Mouse (Mus musculus) frontal cortex, postnatal 36 days (tissue): ENCODE results near the gene Pax3.

Experiments used
- DNase-seq, 2 experiments: peaks; one replicate each; pipeline ENCODE4 v3.0.0; 2022; ENCODE audit warnings: low spot score in 2 of 2

Gene Pax3

DNA sequence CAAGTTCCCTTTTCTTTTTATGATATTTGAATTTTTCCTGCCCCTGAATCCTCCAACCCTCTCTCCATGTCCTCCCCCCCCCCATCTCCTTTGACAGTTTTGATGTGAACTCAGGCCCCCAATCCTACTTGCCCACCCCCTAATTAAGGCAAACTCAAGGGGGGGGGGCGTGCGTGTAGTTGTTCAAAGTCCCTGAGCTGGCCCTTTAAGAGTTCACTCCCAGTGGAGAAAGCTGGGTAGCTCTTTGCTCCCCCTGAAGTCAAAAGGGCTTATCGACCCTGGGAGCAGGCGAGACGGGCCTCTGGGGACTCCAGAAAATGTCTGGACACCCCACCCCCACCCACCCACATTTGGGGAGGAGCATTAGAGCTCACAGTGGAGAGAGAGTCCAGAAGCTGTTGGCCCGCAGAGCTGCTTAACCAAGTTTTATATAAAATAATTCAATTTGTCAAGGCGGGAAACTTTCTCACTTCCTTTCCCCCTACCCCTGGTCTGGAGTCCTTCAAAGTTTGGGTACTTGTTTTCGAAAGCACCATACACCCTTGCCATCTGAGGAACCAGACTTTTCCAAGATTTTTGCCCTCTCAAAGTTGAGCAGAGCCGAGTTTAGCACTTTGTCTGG lies 1.5 kb upstream of the Pax3 start:
- no peak for DNase-seq

DNA sequence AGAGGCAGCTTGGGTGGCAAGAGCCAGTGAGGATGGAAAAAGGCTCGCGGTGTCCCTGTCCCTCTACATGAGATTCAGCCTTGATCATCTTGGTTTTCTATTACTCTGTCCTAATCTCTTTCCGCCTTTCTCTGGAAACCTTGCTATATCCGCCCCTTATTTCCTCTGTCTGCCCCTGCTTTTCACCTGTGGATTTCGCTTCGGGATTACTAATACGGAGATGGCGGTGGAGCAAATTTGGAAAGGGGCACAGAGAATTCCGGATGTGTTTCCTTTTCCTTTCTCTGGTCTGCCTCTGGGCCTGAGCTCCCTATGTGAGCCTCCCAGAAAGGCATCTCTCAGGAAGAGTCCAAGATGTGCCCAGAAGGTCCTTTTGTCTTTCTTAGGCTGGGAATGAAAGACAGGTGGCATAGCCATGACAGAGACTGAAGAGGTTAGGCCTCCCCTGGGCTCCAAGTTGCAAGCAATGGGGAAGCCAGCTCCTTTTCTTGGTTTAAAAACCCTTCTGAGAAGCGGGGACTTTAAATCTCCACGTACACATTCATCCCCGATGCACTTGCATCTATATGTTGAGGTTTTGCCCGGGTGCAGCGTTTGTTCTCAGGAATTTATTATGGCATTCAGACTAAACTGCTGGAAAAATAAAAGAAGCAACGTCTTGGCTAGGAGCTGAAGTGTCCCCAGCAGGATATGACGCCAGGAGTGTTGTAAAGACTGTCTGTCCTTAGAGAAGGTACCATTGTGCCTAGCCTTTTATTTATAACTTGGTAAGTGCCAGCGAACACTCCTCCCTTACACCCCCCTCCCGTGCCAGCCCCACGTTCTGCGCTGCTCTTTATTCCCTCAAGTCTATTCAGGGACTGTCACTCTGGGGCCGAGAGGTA lies 659 bp upstream of the Pax3 start:
- no peak for DNase-seq

DNA sequence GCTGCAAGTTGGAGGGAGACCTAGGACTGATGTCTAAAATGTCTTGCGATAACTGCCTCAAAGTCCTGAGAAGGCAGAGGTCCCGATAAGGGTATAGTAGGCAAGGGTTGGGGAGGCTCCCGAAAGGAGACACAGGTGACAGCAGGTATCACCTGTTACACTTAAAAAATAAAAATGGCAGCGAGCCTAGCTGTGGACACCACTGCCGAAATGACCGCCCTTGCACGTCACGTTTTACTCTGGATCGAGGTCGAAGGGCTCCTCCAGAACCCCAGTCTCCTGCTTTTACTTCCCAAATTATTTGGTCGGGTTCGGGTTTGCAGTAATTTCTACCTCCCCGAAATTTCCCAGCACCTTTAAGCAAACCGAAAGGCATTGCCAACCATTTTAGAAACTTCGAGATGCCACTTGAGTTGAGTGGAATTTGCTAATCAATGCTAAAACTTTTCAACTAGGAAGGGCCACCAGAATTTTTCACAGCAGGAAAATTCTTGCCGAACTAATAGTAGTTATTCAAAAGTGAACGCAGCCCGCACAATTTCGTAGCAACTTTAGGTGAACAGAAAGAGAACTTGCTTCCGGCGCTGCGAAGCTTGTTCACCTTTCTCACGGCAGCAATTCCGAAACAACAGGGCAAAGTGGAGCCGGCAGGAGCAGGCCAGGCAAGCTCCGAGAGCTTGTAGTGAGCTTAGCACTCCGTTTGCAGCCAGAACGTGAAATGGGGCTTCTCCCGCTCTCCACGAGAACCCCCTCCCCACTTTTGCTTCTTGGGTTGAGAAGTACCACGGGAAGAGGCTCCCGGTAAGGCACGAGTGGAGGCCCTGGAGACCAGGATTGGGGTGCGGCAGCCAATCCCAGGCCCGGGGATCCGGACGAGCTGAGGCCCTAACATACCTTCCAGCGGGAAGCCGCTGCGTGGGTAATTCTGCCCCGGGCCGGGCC lies 892 bp downstream of the Pax3 start:
- no peak for DNase-seq

DNA sequence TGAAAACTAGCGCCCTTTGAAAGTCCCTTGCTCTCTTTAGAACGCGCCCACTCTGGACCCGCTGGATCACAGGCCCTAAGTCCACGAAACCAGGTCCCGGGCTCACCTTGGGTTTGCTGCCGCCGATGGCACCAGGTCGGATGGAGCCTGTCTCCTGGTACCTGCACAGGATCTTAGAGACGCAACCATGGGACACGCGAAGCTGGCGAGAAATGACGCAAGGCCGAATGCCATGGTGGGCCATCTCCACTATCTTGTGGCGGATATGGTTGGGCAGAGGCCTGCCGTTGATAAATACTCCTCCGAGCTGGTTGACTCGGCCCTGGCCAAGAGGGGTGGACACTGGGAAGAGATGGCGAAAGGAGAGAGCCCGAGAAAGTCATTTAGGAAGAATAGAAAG lies 1.8 kb downstream of the Pax3 start:
- no peak for DNase-seq

DNA sequence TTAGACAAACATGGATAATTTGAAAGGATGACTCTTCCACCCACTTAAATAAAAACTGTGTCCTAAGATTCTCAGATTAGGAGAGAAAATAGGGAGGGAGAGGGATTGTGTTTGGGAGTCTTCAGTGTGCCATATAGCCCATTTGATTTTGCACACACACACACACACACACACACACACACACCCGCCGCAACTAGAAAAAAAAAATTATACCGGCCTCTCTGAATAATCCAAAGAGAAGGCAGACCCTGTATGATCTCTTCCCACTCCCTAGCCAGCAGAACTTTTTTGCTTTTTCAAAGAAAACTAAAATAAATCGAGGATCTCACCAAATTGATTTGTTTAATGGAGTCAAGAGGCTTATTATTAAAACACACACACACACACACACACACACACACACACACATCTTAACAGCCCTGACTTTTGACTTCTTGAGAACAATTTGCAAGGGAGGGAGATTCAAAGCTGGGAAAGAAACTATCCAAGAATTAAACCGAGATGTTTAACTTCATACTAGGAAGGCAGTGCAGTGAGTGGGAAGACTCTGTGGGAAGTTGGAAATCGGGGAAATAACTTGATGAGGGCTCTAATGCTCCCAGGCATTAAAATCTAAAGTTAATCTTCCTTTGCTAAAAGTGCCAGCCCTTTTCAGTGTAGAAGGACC lies 2.4 kb downstream of the Pax3 start:
- DNase-seq: no peak

DNA sequence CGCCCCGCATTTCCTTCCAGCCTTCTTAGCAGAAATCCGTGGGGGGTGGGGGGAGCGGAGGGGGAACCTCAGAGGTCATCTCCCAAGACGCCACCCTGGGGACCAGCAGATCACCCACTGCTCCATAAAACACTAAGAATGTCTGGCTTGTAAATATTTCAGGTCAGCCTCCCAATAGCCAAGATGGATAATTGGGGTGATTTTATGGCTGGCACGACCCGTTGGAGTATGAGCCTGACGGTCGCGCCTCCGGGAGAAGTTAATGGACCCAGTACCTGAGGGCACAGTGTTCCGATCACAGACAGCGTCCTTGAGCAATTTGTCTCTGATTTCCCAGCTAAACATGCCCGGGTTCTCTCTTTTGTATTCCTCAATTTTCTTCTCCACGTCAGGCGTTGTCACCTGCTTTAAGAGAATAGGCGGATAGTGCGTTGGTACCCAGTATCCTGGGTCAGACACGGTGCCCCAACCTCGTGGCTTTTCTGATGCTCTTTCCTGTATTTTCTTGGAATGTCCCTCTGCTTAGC lies 3.4 kb downstream of the Pax3 start:
- no peak for DNase-seq

DNA sequence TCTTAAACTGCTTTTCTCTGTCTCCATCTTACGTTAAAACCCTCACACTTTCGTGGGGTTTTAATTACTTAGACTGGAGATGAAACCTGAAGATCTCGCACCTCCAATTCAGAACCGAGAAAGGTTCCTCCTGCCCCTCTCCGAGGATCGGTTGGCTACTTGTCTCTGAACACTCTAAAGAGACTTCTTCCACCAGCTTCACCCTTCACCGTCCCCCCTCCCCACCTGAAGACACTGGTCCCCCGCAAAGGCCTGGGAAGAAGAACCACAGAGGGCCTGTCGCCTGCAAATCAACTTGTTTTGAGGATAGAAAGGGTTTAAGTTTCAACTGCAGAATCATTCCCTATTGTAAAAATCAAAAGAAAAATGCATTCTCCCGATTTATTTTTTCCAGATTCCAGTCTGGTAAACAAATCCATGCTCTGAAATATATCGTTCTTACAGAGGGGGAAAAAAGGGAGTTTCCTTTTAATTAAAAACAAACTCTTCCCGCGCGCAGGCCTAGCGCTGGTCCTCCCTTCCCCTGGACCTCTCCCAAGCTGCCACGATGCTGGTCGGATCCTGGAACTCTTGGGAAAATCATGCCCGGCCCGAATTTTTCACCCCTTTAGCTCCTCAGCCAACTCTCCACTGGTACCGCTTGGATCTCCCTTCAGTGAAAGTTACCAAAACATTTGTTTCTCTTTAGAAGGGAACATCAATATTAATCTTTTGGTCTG lies 4.0 kb downstream of the Pax3 start:
- no peak for DNase-seq

DNA sequence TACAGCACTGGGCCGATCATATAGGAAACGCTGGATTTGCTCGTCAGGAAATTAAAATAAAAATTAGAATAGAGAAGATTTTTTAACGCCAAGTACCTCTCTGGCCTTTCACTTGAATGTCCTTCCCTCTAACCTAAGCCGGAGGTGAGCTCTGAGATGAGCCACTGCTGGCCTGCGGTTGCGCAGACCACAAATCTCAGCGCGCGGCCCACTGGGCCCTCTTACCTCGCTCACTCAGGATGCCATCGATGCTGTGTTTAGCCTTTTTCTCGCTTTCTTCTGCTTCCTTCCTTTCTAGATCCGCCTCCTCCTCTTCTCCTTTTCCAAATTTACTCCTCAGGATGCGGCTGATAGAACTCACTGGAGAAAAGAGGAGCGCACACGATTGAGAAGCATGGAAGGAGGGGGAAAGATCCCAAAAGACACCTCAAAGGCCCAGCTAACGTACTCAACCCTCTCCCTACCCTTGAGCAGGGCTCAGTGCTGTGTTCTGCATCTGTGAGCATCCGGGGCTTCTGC lies 4.7 kb downstream of the Pax3 start:
- DNase-seq: no peak

DNA sequence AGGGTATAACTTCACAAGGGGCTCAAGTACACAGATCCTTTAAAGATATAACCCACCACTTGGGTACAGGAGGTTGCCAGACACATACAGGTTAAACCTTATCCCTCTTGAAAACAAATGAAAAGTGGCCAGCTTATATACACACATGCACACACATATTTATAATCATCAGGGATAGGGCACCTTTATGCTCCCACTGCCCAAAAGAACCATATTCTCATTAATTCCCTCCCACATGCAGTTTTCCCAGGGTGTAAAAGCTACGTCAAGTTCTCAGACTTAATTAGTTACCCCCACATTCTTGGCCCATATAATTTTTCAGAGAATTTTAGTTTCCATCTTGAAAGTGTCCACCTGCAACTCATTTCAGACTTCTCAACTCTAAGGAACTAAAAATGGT lies 5.2 kb downstream of the Pax3 start:
- no peak for DNase-seq

DNA sequence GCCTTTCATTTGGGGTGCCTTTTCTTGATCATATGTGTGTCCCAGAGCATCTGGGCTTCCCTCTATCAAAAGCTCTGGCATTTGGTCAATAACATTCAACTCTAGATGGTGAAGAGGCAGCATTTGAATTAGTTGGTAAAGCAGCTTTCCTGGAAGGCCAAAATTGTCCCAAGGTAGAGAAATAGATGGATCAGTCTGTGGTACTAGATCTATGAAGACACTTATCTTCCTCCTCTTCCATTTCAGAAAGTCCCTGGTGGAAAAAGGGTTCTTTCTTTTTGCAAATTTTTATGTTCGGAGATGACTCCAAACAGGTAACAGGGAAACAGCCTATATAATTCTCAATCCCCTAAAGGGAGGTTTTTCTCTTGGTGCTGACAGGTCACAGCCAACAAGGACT lies 5.6 kb downstream of the Pax3 start:
- DNase-seq: no peak

DNA sequence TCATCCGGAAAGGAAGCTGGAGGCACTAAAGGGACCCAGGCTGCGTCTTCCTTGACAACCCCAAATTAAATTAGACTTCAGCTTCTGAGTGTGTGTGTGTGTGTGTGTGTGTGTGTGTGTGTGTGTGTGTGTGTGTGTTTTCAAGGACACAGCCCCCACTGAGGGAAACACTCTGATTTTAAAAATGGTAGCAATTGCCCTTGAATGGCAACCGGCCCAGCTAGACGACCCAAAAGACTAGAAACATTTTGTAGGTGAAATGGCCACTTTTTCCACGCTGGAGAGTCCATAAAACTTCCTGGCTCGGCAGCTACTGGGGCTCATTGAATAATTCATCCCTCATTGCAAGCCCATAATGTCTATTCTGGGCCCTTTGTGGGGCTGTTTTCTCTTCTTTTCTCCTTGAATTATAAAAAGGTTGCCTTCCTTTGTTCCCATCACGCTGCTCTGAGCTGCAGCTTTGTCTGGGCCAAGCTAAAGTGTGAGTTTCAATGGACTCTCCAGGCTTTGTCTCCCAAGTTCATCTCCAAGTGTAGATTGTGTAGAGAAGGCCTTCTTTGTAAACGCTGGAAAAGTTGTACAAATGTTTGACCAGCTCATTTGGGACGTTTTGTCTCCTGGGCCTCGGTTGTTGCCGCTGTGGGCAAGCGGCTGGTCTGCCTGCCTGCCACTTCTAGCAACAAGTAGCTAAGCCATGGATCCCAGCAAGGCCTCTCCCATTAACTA lies 6.4 kb downstream of the Pax3 start:
- no peak for DNase-seq

DNA sequence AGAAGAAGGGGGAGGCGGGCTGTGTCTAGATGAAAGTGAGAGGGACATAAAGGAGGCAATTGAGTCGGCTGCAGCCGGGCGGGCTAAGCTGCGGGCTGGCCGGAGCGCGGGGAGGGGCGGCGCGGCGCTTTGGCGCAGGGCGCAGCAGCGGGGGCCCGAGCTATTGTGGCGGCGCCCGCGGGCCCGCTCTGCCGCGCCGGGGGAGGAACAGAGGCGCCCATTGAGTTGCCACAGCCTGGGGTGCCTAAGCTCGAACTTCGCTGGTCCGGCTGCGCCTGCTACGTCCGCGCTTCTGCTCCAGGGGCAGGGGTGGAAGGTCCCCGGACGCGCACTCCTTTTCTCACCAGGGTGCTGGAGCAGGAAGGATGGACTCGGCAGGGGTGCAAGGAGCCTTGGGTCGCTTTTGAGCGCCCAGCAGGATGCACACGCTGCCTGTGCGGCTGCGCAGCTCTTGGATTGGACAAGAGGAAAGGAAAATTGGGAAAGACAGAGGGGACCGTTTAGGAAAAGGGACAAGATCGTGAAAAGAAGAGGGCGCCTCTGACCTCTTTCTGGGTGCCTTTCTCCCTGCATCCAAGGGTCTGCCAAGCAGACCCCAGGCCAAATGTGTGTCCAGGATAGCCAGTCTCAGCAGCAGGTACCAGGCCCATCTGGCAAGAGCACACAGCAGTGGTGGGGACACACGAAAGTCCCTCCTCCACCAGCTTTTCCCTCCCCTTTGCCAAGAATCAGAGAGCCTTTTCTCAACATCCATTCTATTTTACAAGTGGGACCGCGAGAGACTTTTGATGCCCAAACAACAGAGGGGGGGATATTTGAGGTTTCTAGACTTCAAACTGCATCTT lies 7.2 kb downstream of the Pax3 start:
- DNase-seq: no peak

DNA sequence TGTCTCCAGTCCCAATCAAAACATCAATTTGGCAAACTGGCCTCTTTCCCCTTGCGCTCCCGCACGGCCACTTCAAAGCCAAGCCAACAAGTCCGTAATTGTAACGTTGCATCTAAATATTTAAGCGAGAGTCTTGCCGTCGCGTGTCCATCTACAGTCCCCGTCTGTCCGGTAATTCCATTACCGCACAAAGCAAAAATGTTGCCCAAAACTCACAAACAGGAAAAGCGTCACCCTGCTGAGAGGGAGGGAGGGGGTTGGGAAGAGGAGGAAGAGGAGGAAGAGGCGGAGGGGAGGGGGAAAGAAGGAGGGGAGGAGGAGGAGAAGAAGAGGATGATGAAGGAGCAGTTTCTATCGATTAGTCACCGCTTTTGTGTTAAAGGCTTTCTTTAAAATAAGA lies 7.9 kb downstream of the Pax3 start:
- DNase-seq: no peak

DNA sequence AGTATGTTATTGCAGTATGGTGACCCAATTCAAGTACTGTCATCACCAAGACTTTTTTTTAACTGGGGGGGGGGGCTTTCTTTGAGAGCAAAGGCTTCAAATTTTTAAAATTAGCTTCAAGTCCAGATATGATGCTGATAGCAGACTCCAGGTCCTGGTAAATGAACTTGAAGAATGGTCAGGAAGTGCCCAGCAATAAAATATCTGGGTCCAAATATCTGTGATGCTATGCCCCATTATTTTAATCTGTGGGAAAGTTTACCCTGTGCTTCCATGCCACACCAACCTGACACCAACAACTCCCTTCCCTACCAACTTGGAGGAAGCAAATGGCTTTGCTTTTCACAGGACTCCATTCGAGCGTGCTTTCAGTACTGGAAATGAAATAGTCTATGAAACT lies 8.6 kb downstream of the Pax3 start:
- DNase-seq: no peak

DNA sequence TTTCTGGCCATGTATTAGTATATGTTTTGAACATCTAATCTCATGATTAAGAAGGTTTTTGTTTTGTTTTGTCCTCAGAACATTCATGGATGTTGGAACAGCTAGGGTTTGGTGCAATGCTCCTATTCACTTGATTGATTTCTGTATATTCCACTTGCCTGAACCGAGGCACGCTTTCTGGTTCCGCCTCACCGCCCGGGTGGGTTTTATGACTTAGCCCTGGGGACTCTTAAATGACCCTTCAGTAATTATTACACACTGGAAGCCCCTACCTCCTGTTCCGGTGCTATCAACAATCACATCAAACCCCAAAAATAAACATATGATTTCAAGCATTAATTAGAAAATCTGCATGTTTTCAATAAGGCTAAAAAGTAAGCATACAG lies 9.2 kb downstream of the Pax3 start:
- no peak for DNase-seq

DNA sequence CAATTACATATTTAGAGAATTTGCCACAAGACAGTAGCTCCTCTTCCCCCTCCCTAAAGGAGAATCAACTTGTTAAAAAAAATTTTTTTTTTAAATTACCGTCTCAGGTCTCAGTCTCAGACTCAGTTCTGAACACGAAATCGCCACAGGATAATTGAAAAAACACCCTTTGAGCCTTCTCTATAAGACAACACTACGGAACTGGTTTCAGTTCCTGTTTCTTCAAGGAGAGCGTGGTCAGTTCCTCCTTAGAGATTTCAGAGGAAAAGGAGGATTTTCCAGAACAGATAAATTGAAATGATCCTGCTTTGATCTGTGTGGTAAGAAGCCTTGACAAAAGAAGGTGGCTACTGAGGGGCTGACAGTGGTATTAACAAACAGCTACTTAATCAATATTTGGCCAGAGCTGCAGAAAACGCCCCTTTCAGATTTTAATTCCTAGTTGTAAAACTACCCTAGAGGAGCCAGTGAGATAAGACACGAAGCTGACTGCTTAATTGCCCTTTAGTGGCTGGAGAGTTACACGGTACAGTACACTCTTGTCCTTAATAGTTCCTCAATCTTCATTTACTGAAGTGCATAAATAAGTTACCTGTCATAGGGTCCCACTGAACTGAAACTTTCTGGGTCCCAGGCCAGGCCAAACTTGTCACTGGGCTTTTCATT lies 9.7 kb downstream of the Pax3 start:
- DNase-seq: no peak

DNA sequence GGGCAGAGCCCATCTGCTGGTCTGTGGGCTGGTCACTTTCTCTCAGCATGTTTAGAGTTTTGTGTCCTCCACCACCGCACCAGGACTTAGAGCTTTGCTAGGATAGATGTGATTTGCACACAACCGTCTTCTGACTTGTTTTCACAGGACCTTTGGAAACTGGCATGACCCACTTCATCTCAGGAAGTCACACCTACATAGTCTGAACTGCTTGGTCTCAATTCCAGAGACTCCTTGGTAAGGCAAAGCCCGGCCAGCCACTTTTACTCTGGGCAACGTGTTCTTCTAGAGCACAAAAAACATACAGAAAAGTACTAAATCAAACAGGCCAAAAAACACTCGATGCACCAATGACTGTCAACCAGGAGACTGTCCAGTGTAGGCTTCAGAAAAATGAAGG lies 14.0 kb downstream of the Pax3 start:
- DNase-seq: no peak

DNA sequence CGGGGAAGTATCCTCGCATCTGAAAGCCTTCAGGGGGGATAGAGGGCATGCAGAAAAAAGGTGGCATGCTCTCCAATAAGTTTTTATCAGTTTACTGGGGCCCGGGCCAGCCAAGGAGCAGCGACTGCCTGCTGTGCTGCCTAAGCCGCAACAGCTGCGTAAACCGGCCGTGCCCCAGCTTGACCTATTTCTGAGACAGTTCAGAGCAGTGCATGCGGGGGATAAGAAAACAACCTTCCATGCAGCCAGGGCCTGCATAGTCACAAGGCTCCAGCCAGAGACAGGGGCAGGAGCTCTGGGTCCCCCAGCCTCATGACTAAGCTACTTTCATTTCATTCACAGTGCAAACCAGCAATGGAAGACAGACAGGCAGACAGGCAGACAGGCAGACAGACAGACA lies 15.1 kb downstream of the Pax3 start:
- DNase-seq: no peak

DNA sequence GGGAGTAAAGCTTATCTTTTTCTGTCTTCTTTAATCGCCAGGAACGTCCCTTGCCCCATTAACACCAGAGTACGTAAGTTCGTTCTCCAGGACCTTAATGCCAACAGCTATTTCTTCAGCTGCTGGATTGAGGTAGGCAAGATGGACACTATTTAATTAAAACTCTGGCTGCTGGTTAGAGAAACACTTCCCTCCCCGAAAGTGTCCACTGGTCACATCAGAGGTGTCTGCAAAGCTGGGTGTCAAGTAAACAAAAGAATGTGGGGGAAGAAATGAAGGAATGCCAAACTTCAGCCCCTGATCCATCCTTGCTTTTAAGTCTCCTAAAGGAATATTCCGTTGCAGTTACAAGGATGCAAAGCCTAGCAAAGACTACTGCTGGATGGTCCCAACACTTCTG lies 24.6 kb downstream of the Pax3 start:
- DNase-seq: no peak
